Mouse (Mus musculus): ENCODE measurements at regions not wholly inside any gene's neighbourhood (a gene's known extent, or its start where the extent isn't known, plus 50 kb on each side); places are given as distances from the start of the nearest gene placed in this dataset.

GRCm38 (mm10) chr17:75768654-75769053, 216.9 kb upstream of the Fam98a start:
- no peak for DNase-seq
- intact Hi-C loops (cut with DNase I), result no loop called here

GRCm38 (mm10) chr17:75763391-75763790, 211.6 kb upstream of the Fam98a start:
- DNase-seq, result no peak
- intact Hi-C loops (cut with DNase I), result no loop called here

- no peak for DNase-seq
- intact Hi-C loops (cut with DNase I), result no loop called here
Observed at GRCm38 (mm10) chr17:75756487-75756886, 204.7 kb upstream of the Fam98a start.

- intact Hi-C loops (cut with DNase I), result no loop called here
- no peak for DNase-seq
Observed at GRCm38 (mm10) chr17:75716458-75716857, 164.7 kb upstream of the Fam98a start.

- intact Hi-C loops (cut with DNase I), result no loop called here
- DNase-seq, result no peak
Observed at GRCm38 (mm10) chr17:75714578-75714977, 162.8 kb upstream of the Fam98a start.

- intact Hi-C loops (cut with DNase I), result no loop called here
- DNase-seq, result no peak
Observed at GRCm38 (mm10) chr17:75714059-75714458, 162.3 kb upstream of the Fam98a start.

GRCm38 (mm10) chr17:75707687-75708086, 155.9 kb upstream of the Fam98a start:
- DNase-seq, result no peak
- intact Hi-C loops (cut with DNase I), result no loop called here

GRCm38 (mm10) chr17:75705357-75705756, 153.6 kb upstream of the Fam98a start:
- intact Hi-C loops (cut with DNase I), result no loop called here
- no peak for DNase-seq

GRCm38 (mm10) chr17:75703865-75704264, 152.1 kb upstream of the Fam98a start:
- intact Hi-C loops (cut with DNase I), result no loop called here
- DNase-seq, result no peak

GRCm38 (mm10) chr17:75696729-75697103, 145.0 kb upstream of the Fam98a start:
- no peak for DNase-seq
- intact Hi-C loops (cut with DNase I), result no loop called here

- intact Hi-C loops (cut with DNase I), result no loop called here
- DNase-seq, result no peak
Observed at GRCm38 (mm10) chr17:75696103-75696728, 144.5 kb upstream of the Fam98a start.

- intact Hi-C loops (cut with DNase I), result no loop called here
- DNase-seq, result no peak
Observed at GRCm38 (mm10) chr17:75685927-75686326, 134.2 kb upstream of the Fam98a start.

GRCm38 (mm10) chr17:75646982-75647381, 95.2 kb upstream of the Fam98a start:
- DNase-seq, result no peak
- intact Hi-C loops (cut with DNase I), result no loop called here

- intact Hi-C loops (cut with DNase I), result no loop called here
- no peak for DNase-seq
Observed at GRCm38 (mm10) chr17:75644698-75645097, 93.0 kb upstream of the Fam98a start.

- DNase-seq, result no peak
- intact Hi-C loops (cut with DNase I), result no loop called here
Observed at GRCm38 (mm10) chr17:75642311-75642710, 90.6 kb upstream of the Fam98a start.

GRCm38 (mm10) chr17:75641010-75641498, 89.3 kb upstream of the Fam98a start:
- no peak for DNase-seq
- intact Hi-C loops (cut with DNase I), result no loop called here

- intact Hi-C loops (cut with DNase I), result no loop called here
- no peak for DNase-seq
Observed at GRCm38 (mm10) chr17:75640575-75640974, 88.8 kb upstream of the Fam98a start.

GRCm38 (mm10) chr17:75629857-75630256, 78.1 kb upstream of the Fam98a start:
- intact Hi-C loops (cut with DNase I), result loop anchor here (10.0 kb wide), 1 partner anchor 175 kb away; no protein-coding TSS in a partner anchor
- no peak for DNase-seq

GRCm38 (mm10) chr17:75619472-75619871, 67.7 kb upstream of the Fam98a start:
- intact Hi-C loops (cut with DNase I), result loop anchor here (10.0 kb wide), 1 partner anchor 215 kb away; no protein-coding TSS in a partner anchor
- DNase-seq, result peak in 1 of 2 experiments; percentile 18

GRCm38 (mm10) chr17:75618514-75618913, 66.8 kb upstream of the Fam98a start:
- intact Hi-C loops (cut with DNase I), result loop anchor here (10.0 kb wide), 1 partner anchor 214 kb away; no protein-coding TSS in a partner anchor
- no peak for DNase-seq

GRCm38 (mm10) chr17:75617280-75617679, 65.5 kb upstream of the Fam98a start:
- peak; percentile 17 to 29 for DNase-seq
- intact Hi-C loops (cut with DNase I), result loop anchor here (10.0 kb wide), 1 partner anchor 212 kb away; no protein-coding TSS in a partner anchor

- peak; percentile 4 to 24 for DNase-seq
- intact Hi-C loops (cut with DNase I), result loop anchor here (10.0 kb wide), 1 partner anchor 211 kb away; no protein-coding TSS in a partner anchor
Observed at GRCm38 (mm10) chr17:75615335-75615734, 63.6 kb upstream of the Fam98a start.

All from heart, postnatal 10 days (tissue).